Mouse (Mus musculus) c-Kit-positive CD71-positive TER-119-positive erythroid progenitor cells, embryonic 14.5 days (primary cell): ENCODE data around the gene Ppt2.
A peak's percentile ranks its signal among the peaks of the same experiment; 100 is the strongest.

ENCODE experiments used
- DNase-seq: peaks from one replicate; pipeline ENCODE4 v3.0.0-alpha.2; 2013; ENCODE audit warnings: low spot score

The Ppt2 gene

DNA sequence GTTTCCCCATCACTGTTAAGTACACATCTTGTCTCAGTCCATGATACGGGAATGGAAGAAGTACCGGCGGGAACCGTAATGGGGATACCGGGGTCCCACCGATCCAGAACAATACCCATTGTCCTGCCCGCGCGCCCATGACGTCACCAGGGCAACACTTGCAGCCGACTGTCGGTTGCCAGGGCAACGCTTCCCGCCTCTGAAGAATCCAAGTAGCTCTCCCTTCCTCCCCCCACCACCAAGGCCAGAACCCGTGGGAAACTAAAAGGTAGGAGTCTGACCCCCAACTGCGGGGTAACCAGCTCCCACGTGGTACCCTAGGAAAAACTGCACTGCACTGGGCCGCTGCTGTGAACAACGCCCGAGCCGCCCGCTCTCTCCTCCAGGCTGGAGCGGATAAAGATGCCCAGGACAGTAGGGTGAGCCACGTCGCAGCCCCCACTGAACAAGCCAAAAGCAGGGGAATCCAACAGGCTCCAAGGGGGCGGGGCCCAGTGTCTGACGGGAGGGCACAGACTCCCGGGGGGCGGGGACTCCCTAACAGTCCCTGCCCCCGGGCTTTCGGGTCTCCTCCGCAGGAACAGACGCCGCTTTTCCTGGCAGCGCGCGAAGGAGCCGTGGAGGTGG lies 41.4 kb downstream of the Ppt2 start:
- DNase-seq: peak; percentile 66

DNA sequence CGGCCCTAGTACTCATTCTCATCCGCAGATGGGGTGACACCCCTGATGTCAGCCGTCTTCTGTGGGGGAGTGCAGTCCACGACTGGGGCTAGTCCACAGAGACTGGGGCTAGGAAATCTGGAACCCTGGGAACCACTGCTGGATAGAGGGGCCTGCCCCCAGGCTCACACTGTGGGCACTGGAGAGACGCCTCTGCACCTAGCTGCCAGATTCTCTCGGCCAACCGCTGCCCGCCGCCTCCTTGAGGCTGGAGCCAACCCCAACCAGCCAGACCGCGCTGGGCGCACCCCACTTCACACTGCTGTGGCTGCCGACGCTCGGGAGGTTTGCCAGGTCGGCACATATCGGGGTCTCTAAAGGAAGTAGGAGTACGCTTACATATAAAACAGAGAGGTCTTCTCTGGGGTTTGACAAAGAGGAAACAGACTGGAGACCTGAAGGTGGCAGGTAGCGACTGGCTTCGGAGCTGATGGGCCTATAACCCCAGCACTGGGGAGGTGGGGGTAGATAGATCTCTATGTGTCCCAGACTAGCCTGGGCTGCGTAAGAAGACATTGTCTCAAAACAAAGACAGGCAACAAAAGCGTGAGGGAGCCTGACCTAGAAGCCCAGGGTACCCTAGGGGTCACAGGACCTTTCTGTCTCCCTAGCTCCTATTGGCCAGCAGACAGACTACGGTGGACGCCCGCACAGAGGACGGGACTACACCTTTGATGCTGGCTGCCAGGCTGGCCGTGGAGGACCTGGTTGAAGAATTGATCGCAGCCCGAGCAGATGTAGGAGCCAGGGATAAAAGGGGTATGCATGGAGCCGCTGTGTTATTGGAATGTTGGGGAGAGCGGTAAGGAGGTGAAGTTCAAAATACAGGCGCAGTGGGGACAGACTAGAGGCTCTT lies 42.2 kb downstream of the Ppt2 start:
- no peak for DNase-seq

DNA sequence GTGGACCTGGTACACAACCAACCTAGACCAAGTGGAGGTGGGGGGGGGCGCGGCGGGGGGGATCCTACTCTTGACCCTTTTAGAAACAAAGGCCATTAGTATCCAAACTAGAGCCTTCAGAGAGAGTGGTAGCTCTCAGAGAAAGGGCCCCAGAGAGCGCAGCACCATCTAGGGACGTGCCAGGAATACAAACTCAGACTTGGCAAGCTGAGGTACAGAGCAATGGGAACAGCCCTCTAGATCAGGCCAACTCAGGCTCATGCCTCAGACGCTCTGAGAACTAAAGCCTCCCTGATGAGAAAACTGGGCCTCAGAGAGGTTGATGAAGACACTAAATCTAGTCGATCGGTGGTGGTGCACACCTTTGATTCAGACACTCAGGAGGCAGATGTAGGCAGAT lies 43.2 kb downstream of the Ppt2 start:
- DNase-seq: no peak

DNA sequence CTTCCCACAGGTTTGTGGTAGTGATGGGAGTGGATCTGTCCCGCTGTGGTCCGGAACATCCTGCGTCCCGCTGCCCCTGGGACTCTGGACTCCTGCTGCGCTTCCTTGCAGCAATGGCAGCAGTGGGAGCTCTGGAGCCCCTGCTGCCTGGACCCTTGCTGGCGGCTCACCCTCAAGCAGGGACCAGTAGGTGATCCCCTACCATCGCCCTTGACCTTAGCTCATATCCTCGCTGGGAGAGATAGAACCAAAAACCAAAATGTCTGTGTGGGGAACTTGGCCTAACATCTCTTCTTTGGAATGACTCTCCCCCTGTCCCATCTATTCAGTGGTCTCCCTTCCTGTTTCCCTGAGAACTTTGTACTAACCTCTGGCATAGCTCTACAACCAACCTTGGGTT lies 44.5 kb downstream of the Ppt2 start:
- DNase-seq: no peak

DNA sequence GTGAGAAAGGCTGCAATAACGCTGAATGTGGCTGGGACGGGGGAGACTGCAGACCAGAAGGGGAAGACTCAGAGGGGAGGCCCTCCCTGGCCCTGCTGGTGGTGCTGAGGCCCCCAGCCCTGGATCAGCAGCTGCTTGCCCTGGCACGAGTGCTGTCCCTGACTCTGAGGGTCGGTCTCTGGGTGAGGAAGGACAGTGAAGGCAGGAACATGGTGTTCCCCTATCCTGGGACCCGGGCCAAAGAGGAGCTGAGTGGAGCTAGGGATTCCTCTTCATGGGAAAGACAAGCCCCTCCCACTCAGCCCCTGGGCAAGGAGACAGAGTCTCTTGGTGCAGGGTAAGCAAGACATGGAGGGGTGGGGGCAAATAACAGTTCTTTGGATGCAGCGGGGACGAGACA lies 44.9 kb downstream of the Ppt2 start:
- no peak for DNase-seq

DNA sequence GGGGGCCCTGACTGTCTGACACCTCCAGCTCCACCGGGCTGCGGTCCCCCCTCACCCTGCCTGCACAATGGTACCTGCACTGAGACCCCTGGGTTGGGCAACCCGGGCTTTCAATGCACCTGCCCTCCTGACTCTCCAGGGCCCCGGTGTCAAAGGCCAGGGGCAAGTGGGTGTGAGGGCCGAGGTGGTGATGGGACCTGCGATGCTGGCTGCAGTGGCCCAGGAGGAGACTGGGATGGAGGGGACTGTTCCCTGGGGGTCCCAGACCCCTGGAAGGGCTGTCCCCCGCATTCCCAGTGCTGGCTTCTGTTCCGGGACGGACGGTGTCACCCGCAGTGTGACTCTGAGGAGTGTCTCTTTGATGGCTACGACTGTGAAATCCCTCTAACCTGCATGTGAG lies 45.8 kb downstream of the Ppt2 start:
- no peak for DNase-seq

DNA sequence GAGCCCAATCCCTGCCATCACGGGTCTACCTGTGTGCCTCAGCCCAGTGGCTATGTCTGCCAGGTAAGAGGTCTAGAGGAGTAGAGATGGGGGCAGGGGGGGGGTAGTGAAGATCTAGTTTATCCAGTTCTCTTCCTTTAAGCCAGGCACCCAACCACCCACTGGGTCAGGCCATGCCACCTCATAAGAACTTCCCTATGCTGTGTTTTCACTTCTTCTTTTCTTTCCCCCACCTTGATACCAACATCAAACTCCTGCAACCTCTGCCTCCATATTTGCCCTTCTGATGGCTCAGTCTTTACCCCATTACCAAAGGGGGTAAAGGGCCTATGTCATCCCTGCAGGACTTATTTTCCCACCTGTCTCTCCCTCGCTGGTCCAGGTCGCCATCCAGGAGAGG lies 50.2 kb downstream of the Ppt2 start:
- DNase-seq: no peak

DNA sequence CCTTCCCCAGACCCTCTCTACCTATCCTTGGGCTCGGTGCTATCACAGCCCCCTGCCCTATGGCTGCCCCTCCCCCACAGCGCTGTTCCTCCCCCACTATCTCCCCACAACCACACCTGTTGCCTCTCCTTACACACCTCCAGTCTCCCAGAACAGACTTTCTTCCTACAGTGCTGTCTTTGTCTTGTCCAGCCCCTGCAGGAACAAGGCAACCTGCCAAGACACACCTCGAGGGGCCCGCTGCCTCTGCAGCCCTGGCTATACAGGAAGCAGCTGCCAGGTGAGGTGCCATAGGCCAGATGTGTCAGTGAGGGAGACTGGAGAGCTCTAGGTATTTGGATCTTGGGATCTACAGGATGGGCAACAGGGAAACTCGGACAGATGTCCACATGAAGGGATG lies 51.7 kb downstream of the Ppt2 start:
- DNase-seq: no peak

DNA sequence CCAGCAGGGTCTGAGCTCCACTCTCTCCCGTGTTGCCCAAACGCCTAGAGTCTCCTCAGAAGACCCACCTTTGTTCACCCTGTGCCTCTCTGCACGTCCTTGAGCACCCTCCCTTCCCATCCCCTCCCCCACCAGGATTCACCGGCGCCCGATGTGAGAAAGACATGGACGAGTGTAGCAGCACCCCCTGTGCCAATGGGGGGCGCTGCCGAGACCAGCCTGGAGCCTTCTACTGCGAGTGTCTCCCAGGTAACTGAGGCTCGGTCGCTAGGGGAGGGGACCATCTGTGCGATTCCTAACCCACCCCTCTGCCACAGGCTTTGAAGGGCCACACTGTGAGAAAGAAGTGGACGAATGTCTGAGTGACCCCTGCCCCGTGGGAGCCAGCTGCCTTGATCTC lies 55.9 kb downstream of the Ppt2 start:
- DNase-seq: no peak

DNA sequence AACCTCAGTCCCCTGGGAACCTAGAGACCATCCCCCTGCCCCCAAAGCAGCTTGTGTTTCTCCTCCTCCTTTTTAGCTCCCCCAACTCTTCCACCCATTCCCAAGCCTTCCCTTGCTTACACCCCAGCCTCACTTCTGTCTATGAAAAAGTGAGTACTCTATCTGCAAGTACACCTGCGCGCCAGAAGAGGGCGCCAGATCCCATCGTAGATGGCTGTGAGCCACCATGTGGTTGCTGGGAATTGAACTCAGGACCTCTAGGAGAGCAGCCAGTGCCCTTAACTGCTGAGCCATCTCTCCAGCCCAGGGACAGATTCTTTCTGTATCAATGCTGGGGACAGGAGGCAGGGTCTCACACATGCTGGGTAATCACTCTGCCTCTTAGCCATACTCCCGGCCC lies 56.4 kb downstream of the Ppt2 start:
- no peak for DNase-seq

DNA sequence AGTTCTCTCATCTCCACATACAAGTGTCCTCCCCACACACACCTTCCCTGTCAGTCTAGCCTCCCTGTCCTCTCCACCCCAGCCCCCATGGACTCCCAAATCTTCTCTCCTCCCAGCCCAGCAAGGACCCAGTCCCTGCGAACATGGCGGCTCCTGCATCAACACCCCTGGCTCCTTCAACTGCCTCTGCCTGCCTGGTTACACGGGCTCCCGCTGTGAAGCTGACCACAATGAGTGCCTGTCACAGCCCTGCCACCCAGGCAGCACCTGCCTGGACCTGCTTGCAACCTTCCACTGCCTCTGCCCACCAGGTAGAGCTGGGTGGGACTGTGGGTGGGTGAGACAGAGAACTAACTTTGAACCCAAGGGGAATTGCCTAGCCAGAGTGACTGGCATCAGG lies 58.4 kb downstream of the Ppt2 start:
- no peak for DNase-seq

DNA sequence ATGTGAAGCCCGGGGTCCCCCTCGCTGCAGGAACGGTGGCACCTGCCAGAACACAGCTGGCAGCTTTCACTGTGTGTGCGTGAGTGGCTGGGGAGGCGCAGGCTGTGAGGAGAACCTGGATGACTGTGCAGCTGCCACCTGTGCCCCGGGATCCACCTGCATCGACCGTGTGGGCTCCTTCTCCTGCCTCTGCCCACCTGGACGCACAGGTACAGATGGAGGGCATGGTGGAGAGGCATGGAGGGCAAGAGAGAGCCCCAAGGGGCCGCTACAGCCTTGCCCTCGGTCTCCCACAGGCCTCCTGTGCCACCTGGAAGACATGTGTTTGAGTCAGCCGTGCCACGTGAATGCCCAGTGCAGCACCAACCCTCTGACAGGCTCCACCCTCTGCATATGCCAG lies 59.9 kb downstream of the Ppt2 start:
- DNase-seq: no peak

DNA sequence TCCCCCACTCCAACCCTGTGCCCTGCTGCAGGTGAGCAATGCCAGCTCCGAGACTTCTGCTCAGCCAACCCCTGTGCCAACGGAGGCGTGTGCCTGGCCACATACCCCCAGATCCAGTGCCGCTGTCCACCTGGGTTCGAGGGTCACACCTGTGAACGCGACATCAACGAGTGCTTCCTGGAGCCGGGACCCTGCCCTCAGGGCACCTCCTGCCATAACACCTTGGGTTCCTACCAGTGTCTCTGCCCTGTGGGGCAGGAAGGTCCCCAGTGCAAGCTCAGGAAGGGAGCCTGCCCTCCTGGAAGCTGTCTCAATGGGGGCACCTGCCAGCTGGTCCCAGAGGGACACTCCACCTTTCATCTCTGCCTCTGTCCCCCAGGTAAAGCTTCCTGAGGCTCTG lies 61.0 kb downstream of the Ppt2 start:
- DNase-seq: no peak
